Mouse (Mus musculus) CH12.LX (cell line): ENCODE measurements around the gene Plekhs1. TPM values are rescaled to one million over a fixed set of nuclear protein-coding genes. Genes with fewer than 3 reads are reported as not detected.

Experiments used
- DNase-seq: peaks from one replicate; pipeline ENCODE4 v3.0.0-alpha.2; 2013; ENCODE audit errors: extremely low read depth
- H3K27ac ChIP-seq: 2 replicates; pipeline ENCODE4 v1.5.1; 2012; ENCODE audit warnings: low read depth, mild to moderate bottlenecking, control low read depth, moderate library complexity; ENCODE audit not compliant: insufficient read depth
- H3K27me3 ChIP-seq: replicated peaks from 2 replicates; pipeline ENCODE3; 2012; ENCODE audit warnings: inconsistent platforms
- H3K36me3 ChIP-seq, 2 experiments: replicated peaks in 1 of 2; 2 replicates each; pipeline versions ENCODE3 to v1.6.1; 2012; ENCODE audit warnings: inconsistent platforms in 1 of 2, low read length in 1 of 2, mild to moderate bottlenecking in 1 of 2, mixed read lengths in 1 of 2, moderate library complexity in 1 of 2; ENCODE audit not compliant: control insufficient read depth in 1 of 2, insufficient read depth in 1 of 2
- H3K4me1 ChIP-seq, 2 experiments: 2 replicates each; pipeline ENCODE4 v1.6.1; 2012; ENCODE audit warnings: inconsistent platforms in 1 of 2, moderate library complexity in 1 of 2; ENCODE audit not compliant: insufficient read depth in 2 of 2, control insufficient read depth in 1 of 2
- H3K4me2 ChIP-seq: 2 replicates; pipeline ENCODE4 v1.6.1; 2012; ENCODE audit warnings: low read depth, mild to moderate bottlenecking, control low read depth; ENCODE audit not compliant: poor library complexity, insufficient read depth, severe bottlenecking
- H3K4me3 ChIP-seq, 3 experiments: fragments of 150-350 bp in 1 of 3; sonication (generic) in 1 of 3; replicated peaks in 1 of 3; 2 replicates each; pipeline versions ENCODE3 to v1.5.1; 2011 to 2012; ENCODE audit warnings: low read depth in 2 of 3, low read length in 2 of 3, mild to moderate bottlenecking in 2 of 3, moderate library complexity in 2 of 3, control low read depth in 1 of 3, improper control_type of control experiment in 1 of 3, inconsistent platforms in 1 of 3, mixed read lengths in 1 of 3; ENCODE audit not compliant: poor library complexity in 1 of 3
- H3K79me2 ChIP-seq: replicated peaks from 2 replicates; pipeline ENCODE4 v1.6.1; 2012; ENCODE audit warnings: mild to moderate bottlenecking, moderate library complexity; ENCODE audit not compliant: control insufficient read depth, poor library complexity, insufficient read depth, severe bottlenecking; ENCODE audit errors: extremely low read depth
- H3K9ac ChIP-seq: 2 replicates; pipeline ENCODE4 v1.6.1; 2012; ENCODE audit warnings: low read depth, mild to moderate bottlenecking, control low read depth, moderate library complexity; ENCODE audit not compliant: insufficient read depth
- H3K9me3 ChIP-seq: replicated peaks from 2 replicates; pipeline ENCODE3; 2012; ENCODE audit warnings: low read length, inconsistent platforms, mixed read lengths
- CTCF ChIP-seq, 2 experiments: IDR thresholded peaks in 1 of 2; conservative IDR thresholded peaks in 1 of 2; 2 replicates each; pipeline ENCODE4 v1.5.1; 2011 to 2012; ENCODE audit warnings: low read depth in 2 of 2, low read length in 2 of 2, improper control_type of control experiment in 1 of 2, inconsistent platforms in 1 of 2, mild to moderate bottlenecking in 1 of 2, moderate library complexity in 1 of 2
- E2F4 ChIP-seq: IDR thresholded peaks from 2 replicates; pipeline ENCODE4 v1.6.1; 2011; ENCODE audit warnings: low read depth, low read length, improper control_type of control experiment; ENCODE audit not compliant: insufficient replicate concordance
- ELF1 ChIP-seq: IDR thresholded peaks from 2 replicates; pipeline ENCODE4 v1.6.1; 2014; ENCODE audit warnings: low read depth, mild to moderate bottlenecking, inconsistent platforms, low read length, improper control_type of control experiment
- EP300 ChIP-seq: IDR thresholded peaks from 2 replicates; pipeline ENCODE4 v1.6.1; 2011; ENCODE audit warnings: low read length, improper control_type of control experiment
- ETS1 ChIP-seq: conservative IDR thresholded peaks from 2 replicates; pipeline ENCODE4 v1.6.1; 2012; ENCODE audit warnings: low read depth, mild to moderate bottlenecking, inconsistent platforms, low read length, improper control_type of control experiment, moderate library complexity
- IRF4 ChIP-seq: IDR thresholded peaks from 2 replicates; pipeline ENCODE4 v1.6.1; 2014; ENCODE audit warnings: low read depth, mild to moderate bottlenecking, inconsistent platforms, low read length, improper control_type of control experiment
- JUN ChIP-seq: IDR thresholded peaks from 2 replicates; pipeline ENCODE4 v1.6.1; 2011; ENCODE audit warnings: low read depth, mild to moderate bottlenecking, low read length, improper control_type of control experiment, moderate library complexity; ENCODE audit not compliant: insufficient read depth
- MEF2A ChIP-seq: IDR thresholded peaks from 2 replicates; pipeline ENCODE4 v1.6.1; 2014; ENCODE audit warnings: low read depth, mild to moderate bottlenecking, inconsistent platforms, low read length, improper control_type of control experiment, borderline replicate concordance
- MXI1 ChIP-seq: IDR thresholded peaks from 2 replicates; pipeline ENCODE4 v1.6.1; 2011; ENCODE audit warnings: mild to moderate bottlenecking, low read depth, low read length, improper control_type of control experiment
- NRF1 ChIP-seq: IDR thresholded peaks from 2 replicates; pipeline ENCODE4 v1.6.1; 2014; ENCODE audit warnings: low read depth, mild to moderate bottlenecking, inconsistent platforms, low read length, improper control_type of control experiment, moderate library complexity
- PAX5 ChIP-seq: IDR thresholded peaks from 2 replicates; pipeline ENCODE4 v1.6.1; 2012; ENCODE audit warnings: low read length, inconsistent platforms, mixed read lengths
- SIN3A ChIP-seq: IDR thresholded peaks from 2 replicates; pipeline ENCODE4 v1.6.1; 2012; ENCODE audit warnings: low read length, improper control_type of control experiment, inconsistent platforms
- TCF12 ChIP-seq: IDR thresholded peaks from 2 replicates; pipeline ENCODE4 v1.6.1; 2014; ENCODE audit warnings: low read depth, mild to moderate bottlenecking, inconsistent platforms, low read length, improper control_type of control experiment
- USF1 ChIP-seq: IDR thresholded peaks from 2 replicates; pipeline ENCODE4 v1.6.1; 2014; ENCODE audit warnings: low read depth, mild to moderate bottlenecking, inconsistent platforms, low read length, improper control_type of control experiment
- ZKSCAN1 ChIP-seq: IDR thresholded peaks from 2 replicates; pipeline ENCODE4 v1.6.1; 2012; ENCODE audit warnings: low read depth, inconsistent platforms, low read length, improper control_type of control experiment, borderline replicate concordance
- ZMIZ1 ChIP-seq: IDR thresholded peaks from 2 replicates; pipeline ENCODE4 v1.6.1; 2012; ENCODE audit warnings: low read depth, mild to moderate bottlenecking, inconsistent platforms, low read length, improper control_type of control experiment
- ZNF384 ChIP-seq: IDR thresholded peaks from 2 replicates; pipeline ENCODE4 v1.6.1; 2012; ENCODE audit warnings: low read depth, low read length, improper control_type of control experiment, inconsistent platforms
- dilution Hi-C: fragments of 300-500 bp; cut with MboI; formaldehyde crosslinking; loops from 2 replicates; pipeline ENCODE4 v1.14.3; 2020; ENCODE audit warnings: low sequenced_read_pairs; ENCODE audit not compliant: extremely low pct_unique_long_range_greater_than_20kb, extremely low pct_ligation_motif_present
- in situ Hi-C: fragments of 300-500 bp; cut with MboI; formaldehyde crosslinking; loops from 3 replicates; pipeline ENCODE4 v1.14.3; 2019; ENCODE audit warnings: low sequenced_read_pairs, low pct_ligation_motif_present, low pct_unique_long_range_greater_than_20kb, mixed read lengths
- polyA plus RNA-seq: library from polyadenylated mRNA; unstranded; fragments of >175 nt; gene quantifications from 2 replicates; pipeline ENCODE4 v1.2.1, GENCODE M21; 2012; ENCODE audit warnings: low read depth; ENCODE audit not compliant: insufficient read length
- total RNA-seq, 2 experiments: library from RNA; depleted of rRNA; stranded (reverse); fragments of 300-350 nt in 1 of 2; fragments of >200 nt in 1 of 2; gene quantifications; 2 replicates each; pipeline ENCODE4 v1.2.3; 2012 to 2014

The Plekhs1 gene
- total and polyA plus RNA-seq, 3 experiments, result not detected

GRCm38 (mm10) chr19:56460241-56460640 is 1.2 kb upstream of the Plekhs1 start:
- Histone ChIP-seq H3K4me1 (peaks cover 6 to 8% of the 10 kb centered on the region in 2 experiments), H3K4me3 (no peak overlapping the region), H3K9me3 (no peaks in the 10 kb centered on the region), H3K27ac (no peak overlapping the region), H3K36me3 (no peaks in the 10 kb centered on the region), H3K27me3 (no peaks in the 10 kb centered on the region), H3K4me2 (no peak overlapping the region), H3K9ac (no peak overlapping the region), H3K79me2 (no peaks in the 10 kb centered on the region)
- in situ Hi-C loops, result no loop called here
- TF ChIP-seq ZKSCAN1, result no peak
- TF ChIP-seq ZNF384, result no peak
- TF ChIP-seq MXI1, result no peak
- TF ChIP-seq USF1, result no peak
- no peak for TF ChIP-seq JUN
- no peak for TF ChIP-seq IRF4
- no peak for TF ChIP-seq NRF1
- no peak for TF ChIP-seq ZMIZ1
- TF ChIP-seq ELF1, result no peak
- TF ChIP-seq PAX5, result no peak
- TF ChIP-seq EP300, result no peak
- dilution Hi-C loops, result no loop called here
- DNase-seq, result no peak

DNA sequence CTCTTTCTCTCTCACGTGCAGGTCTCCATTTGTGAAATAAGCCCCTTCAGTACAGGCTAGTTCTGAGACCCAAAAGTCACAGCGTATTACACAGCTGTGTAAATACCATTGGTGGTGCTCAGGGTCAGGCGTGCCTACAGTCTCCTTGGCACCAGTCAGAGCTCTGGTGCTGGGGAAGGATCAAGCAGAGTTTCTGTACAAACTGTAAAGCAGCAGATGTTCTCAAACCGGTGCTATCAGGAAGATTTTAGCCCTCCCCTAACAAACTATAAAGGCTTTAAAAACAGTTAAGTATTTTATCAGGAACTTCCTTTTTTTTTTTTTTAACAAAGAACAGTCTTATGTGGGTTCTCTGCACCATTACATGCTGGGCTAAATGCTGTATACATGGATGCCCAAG is 1.3 kb downstream of the Plekhs1 start:
- Histone ChIP-seq H3K9ac (no peak overlapping the region), H3K4me2 (no peak overlapping the region), H3K9me3 (no peaks in the 10 kb centered on the region), H3K36me3 (no peaks in the 10 kb centered on the region), H3K27me3 (no peaks in the 10 kb centered on the region)
- no peak for TF ChIP-seq E2F4
- no peak for TF ChIP-seq MEF2A
- no peak for TF ChIP-seq SIN3A
- TF ChIP-seq NRF1, result no peak
- TF ChIP-seq TCF12, result no peak
- no peak for TF ChIP-seq ETS1
- no peak for TF ChIP-seq CTCF (conservative IDR thresholded peaks at IDR 0.05 in 1 of 2, IDR thresholded peaks at IDR 0.05 in 1 of 2; ENCODE audit: low read depth in 2 of 2, low read length in 2 of 2)
- TF ChIP-seq, all 38 proteins: peak for 0
- dilution Hi-C loops, result no loop called here
- in situ Hi-C loops, result no loop called here
- Histone ChIP-seq H3K4me1 (no peaks in the 10 kb centered on the region), H3K79me2 (no peaks in the 10 kb centered on the region), H3K27ac (no peak overlapping the region), H3K4me3 (no peak overlapping the region)
- no peak for DNase-seq
